Mouse (Mus musculus) MN1 (cell line): ENCODE data around the gene Platr25.
"Not testable (repeated sequence)": the region's sequence is repeated elsewhere in the genome, so short reads cannot be mapped to it uniquely, and the experiment has no call there.

ENCODE experiments used
- DNase-seq: peaks from one replicate; pipeline ENCODE4 v3.0.0-alpha.2; 2016; ENCODE audit warnings: low spot score

The Platr25 gene

DNA sequence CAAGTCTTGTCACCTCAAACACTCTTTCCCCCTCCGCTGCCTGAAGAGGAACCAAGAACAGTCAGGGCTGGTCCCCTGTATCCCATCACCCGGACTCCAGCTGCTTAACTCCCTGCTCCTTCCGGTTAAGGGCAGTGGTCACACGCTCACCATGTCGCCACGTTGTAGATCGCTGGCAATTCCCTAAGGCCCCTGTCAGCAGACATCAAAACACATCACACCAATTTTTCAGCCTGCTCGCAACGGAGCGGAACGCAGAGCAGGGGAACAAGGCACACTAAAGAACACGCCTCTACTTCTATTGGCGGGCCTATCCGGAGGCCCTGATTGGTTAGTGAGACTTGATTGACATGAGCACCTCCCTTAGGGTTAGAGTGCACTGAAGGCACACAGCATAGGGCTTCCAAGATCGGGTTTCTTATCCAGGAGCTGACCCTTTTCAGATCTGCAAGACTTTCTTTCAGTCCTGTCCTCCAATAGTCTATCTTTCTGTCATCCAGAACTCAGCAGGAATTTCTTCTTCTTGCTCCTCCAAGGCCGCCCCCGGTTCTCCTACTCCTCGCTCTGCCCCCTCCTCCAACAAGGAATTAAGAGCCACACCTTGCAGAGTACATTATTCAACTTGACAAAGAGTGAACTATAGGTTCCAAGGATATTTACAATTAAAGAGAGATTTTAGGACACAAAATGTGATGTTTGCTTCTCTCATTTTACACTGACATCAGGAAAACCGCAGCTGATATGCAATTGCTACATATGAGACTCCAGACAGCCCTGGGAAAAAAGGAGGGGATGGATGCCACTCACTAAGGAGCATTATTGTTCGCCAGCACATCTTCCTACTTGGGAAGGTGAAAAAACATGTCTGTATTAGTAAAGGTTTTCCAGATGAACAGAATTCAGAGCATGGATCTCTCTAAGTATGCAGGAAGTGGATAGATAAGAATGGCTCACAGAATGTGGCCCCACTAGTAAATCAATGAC lies at the start of gene Platr25:
Gene Platr25, minus strand, starts transcription at position 278 of the 984 bp plus-strand sequence.
- peak; percentile 75 for DNase-seq

DNA sequence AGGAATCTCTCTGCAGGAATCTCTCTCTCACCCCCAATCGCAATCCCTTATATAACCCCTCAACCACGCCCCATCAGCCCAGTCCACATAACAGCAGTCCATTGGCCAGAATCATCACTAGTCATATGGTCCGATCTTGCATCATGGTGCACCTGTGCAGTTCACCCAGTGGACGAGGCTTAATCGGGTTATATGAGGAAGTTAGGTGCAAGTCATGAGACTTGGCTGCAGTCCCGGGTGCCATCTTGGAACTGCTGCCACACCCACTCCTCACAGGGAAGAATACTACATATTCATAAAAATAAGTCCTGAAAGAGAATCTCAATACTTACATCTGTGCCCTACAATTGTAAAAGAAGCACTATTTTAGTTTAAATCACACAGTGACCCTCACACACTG lies 47.5 kb upstream of the Platr25 start:
- DNase-seq, result not testable (repeated sequence)

DNA sequence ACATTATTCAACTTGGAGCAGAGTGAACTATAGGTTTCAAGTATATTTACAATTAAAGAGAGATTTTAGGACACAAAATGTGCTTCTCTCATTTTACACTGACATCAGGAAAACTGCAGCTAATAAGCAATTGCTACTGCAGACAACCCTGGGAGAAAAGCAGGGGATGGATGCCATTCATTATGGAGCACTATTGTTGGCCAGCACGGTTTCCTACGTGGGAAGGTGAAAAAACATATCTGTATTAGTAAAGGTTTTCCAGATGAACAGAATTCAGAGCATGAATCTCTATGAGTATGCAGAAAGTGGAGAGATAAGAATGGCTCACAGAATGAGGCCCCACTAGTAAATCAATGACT lies 25.6 kb upstream of the Platr25 start:
- DNase-seq, result not testable (repeated sequence)

DNA sequence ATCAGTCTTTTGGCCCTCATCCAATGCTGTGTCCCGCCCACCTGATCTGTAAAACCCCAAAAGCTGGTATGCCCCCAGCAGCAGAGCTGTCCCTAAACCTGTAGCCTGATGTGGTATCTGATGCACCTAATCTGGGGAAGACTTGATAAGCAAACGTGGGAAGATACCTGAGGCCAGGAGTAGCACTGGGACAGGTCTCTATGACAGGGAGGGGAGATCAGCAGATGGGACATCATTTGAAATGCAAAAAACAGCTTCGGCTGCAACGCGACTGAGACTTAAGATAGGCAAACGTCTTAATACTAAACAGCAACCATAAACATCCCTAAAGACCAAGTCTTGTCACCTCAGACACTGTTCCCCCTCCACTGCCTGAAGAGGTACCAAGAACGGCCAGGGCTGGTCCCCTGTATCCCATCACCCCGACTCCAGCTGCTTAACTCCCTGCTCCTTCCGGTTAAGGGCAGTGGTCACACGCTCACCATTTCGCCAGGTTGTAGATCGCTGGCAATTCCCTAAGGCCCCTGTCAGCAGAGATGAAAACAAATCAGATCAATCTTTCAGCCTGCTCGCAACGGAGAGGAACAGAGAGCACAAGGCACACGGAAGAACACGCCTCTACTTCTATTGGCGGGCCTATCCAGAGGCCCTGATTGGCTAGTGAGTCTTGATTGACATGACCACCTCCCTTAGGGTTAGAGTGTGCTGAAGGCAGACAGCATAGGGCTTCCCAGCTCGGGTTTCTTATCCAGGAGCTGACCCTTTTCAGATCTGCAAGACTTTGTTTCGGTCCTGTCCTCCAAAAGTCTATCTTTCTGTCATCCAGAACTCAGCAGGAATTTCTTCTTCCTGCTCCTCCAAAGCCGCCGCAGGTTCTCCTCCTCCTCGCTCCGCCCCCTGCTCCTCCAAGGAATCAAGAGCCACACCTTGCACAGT lies 25.0 kb upstream of the Platr25 start, which contains the start of gene Gm5141:
Gene Gm5141, minus strand, starts transcription at position 610 of the 936 bp plus-strand sequence.
- DNase-seq, result peak; percentile 50

DNA sequence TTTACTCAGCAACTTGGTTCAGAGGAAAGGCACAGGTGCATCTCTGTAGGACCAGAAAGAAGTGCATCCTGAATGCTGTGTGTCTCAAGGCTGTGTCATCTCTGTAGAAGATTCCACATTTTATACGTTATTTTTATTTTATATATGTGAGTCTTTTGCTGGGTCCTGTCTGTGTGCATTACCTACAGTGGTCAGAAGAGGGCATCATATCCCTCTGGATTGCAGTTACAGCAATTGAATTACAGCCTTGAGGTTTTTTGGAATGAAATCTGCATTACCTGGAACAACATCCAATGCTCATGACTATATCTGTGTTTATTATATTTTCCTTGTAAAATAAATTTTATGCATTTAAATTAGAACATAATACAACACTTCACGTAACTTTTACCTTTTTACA lies 3.3 kb upstream of the Platr25 start:
- DNase-seq, result peak; percentile 12

DNA sequence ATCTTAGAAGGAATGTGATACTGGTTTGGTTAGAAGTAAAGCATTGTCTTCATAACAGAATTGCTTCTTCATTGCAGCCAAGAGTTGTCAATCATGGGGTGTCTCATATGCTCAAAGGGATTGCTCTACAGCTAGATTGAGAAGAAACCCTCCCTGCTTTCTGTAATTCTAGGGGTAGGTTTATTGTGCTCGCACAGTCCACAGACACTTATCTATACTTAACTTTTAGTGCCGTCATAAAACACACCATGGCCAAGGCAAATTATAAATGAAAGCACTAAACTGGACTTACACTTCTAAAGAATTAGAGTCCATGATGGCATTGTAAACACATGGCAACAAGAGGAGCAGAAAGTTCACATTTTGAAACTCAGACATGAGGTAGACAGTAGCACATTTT lies 27.2 kb downstream of the Platr25 start:
- no peak for DNase-seq

DNA sequence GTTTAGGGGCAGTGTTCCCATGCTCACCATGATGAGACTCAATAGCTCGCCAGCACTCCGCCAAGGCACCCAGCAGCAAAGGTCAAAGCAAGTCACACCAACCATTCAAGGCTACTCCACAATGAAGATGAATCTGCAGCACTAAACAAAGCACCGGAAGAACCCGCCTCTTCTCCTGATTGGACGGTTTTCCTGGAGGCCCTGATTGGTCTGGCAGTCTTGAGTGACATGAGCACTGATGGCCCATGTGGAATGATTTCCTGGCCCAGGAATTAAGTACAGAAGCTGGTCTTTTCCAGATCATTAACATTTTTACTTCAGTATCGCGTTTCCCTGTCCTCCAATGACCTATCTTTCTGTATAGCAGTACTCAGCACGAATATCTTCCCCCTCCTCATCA lies 47.9 kb downstream of the Platr25 start:
- not testable (repeated sequence) for DNase-seq

DNA sequence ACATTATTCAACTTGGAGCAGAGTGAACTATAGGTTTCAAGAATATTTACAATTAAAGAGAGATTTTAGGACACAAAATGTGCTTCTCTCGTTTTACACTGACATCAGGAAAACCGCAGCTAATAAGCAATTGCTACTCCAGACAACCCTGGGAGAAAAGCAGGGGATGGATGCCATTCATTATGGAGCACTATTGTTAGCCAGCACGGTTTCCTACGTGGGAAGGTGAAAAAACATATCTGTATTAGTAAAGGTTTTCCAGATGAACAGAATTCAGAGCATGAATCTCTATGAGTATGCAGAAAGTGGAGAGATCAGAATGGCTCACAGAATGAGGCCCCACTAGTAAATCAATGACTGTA lies 75.2 kb downstream of the Platr25 start:
- not testable (repeated sequence) for DNase-seq

DNA sequence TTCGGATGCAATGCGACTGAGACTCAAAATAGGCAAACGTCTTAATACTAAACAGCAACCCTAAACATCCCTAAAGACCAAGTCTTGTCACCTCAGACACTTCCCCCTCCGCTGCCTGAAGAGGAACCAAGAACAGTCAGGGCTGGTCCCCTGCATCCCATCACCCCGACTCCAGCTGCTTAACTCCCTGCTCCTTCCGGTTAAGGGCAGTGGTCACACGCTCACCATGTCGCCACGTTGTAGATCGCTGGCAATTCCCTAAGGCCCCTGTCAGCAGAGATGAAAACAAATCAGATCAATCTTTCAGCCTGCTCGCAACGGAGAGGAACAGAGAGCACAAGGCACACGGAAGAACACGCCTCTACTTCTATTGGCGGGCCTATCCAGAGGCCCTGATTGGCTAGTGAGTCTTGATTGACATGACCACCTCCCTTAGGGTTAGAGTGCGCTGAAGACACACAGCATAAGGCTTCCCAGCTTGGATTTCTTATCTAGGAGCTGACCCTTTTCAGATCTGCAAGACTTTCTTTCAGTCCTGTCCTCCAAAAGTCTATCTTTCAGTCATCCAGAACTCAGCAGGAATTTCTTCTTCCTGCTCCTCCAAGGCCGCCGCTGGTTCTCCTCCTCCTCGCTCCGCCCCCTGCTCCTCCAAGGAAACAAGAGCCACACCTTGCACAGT lies 75.8 kb downstream of the Platr25 start:
- DNase-seq, result peak; percentile 45

DNA sequence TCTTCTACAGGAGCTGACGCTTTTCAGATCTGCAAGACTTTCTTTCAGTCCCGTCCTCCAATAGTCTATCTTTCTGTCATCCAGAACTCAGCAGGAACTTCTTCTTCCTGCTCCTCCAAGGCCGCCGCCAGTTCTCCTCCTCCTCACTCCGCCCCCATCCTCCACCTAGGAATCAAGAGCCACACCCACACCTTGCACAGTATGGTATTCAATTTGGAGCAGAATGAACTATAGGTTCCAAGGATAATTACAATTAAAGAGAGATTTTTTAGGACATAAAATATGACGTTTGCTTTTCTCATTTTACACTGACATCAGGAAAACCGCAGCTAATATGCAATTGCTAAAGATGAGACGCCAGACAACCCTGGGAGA lies 107.2 kb downstream of the Platr25 start:
- no peak for DNase-seq

DNA sequence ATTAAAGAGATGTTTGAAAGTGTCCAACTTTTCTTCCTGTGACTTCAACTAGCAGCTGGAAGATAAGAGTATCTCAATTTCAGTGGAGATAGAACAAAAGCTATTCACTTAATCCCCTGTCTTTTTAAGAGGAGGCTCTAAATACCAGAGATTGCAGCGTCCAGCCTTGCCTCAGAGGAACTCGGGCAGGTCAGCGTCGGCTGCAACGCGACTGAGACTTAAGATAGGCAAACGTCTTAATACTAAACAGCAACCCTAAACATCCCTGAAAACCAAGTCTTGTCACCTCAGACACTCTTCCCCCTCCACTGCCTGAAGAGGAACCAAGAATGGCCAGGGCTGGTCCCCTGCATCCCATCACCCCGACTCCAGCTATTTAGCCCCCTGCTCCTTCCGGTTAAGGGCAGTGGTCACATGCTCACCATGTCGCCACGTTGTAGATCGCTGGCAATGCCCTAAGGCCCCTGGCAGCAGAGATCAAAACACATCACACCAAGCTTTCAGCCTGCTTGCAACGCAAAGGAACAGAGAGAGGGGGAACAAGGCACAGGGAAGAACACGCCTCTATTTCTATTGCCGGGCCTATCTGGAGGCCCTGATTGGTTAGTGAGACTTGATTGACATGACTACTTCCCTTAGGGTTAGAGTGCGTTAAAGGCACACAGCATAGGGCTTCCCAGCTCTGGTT lies 107.7 kb downstream of the Platr25 start:
- peak; percentile 90 for DNase-seq

DNA sequence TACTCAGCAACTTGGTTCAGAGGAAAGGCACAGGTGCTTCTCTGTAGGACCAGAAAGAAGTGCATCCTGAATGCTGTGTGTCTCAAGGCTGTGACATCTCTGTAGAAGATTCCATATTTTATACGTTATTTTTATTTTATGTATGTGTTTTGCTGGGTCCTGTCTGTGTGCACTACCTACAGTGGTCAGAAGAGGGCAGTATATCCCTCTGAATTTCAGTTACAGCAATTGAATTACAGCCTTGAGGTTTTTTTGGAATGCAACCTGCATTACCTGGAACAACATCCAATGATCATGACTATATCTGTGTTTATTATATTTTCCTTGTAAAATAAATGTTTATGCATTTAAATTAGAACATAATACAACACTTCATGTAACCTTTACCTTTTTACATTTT lies 133.4 kb downstream of the Platr25 start:
- DNase-seq, result peak; percentile 12

DNA sequence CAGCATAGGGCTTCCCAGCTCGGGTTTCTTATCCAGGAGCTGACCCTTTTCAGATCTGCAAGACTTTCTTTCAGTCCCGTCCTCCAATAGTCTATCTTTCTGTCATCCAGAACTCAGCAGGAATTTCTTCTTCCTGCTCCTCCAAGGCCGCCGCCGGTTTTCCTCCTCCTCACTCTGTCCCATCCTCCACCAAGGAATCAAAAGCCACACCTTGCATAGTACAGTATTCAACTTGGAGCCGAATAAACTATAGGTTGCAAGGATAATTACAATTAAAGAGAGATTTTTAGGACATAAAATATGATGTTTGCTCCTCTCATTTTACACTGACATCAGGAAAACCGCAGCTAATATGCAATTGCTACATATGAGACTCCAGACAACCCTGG lies 136.2 kb downstream of the Platr25 start:
- not testable (repeated sequence) for DNase-seq

DNA sequence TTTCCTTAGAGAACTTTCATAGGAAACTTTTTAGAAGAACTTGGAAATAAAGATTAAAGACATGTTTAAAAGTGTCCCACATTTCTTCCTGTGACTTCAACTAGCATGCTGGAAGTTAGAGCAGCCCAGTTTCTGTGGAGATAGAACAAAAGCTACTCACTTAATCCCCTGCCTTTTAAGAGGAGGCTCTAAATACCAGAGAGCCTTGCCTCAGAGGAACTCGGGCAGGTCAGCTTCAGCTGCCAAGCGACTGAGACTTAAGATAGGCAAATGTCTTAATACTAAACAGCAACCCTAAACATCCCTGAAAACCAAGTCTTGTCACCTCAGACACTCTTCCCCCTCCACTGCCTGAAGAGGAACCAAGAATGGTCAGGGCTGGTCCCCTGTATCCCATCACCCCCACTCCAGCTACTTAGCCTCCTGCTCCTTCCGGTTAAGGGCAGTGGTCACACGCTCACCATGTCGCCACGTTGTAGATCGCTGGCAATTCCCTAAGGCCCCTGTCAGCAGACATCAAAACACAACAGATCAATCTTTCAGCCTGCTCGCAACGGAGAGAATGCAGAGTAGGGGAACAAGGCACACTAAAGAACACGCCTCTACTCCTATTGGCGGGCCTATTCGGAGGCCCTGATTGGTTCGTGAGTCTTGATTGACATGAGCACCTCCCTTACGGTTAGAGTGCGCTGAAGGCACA lies 136.8 kb downstream of the Platr25 start, which contains the start of gene 6720489N17Rik:
Gene 6720489N17Rik, minus strand, starts transcription at position 606 of the 700 bp plus-strand sequence.
- DNase-seq, result peak; percentile 88
